Mouse (Mus musculus) left cerebral cortex, adult 2 months (tissue): ENCODE measurements around the gene Zfp955a. TPM values are rescaled to one million over a fixed set of nuclear protein-coding genes. Genes with fewer than 3 reads are reported as not detected.
A peak's percentile ranks its signal among the peaks of the same experiment; 100 is the strongest.
"Not testable (repeated sequence)": the region's sequence is repeated elsewhere in the genome, so short reads cannot be mapped to it uniquely, and the experiment has no call there.

Source experiments
- DNase-seq, 2 experiments: peaks; one replicate each; pipeline ENCODE4 v3.0.0; 2021 to 2022; ENCODE audit warnings: low spot score in 2 of 2, mixed read lengths in 1 of 2; ENCODE audit errors: extremely low spot score in 1 of 2
- H3K27ac ChIP-seq: fragments of 200-600 bp; 2 replicates; pipeline ENCODE4 v1.8.1; 2022
- H3K4me3 ChIP-seq: fragments of 200-600 bp; 2 replicates; pipeline ENCODE4 v1.8.1; 2022
- CTCF ChIP-seq: fragments of 200-600 bp; IDR thresholded peaks from 2 replicates; pipeline ENCODE4 v1.8.1; 2022; ENCODE audit warnings: antibody characterized with exemption, mild to moderate bottlenecking, moderate library complexity
- intact Hi-C: fragments of 180-260 bp; cut with DNase I; formaldehyde crosslinking; loops from one replicate; pipeline ENCODE4 v1.15.1; 2025
- long read RNA-seq, 2 experiments: library from polyadenylated mRNA; stranded (forward); transcript quantifications; one replicate each; pipeline ENCODE4 v2.0.0; 2021; ENCODE audit warnings: borderline mapping rate in 2 of 2
- total RNA-seq, 2 experiments: library from RNA; stranded (reverse); gene quantifications; 2 replicates each; pipeline ENCODE4 v1.2.3; 2021

Zfp955a gene
- 10 to 100 TPM; 11.8 to 13.6 TPM for total RNA-seq
- long read RNA-seq, experiment 1, transcript Zfp955a-201 (4 exons, 3,544 nt), result major isoform, 7 of 7 reads
- long read RNA-seq, experiment 1, partial matches to known transcripts, result 0 of 7 reads
- long read RNA-seq, experiment 1, other reads (novel, unspliced or antisense), result 0 of 7 reads
- long read RNA-seq, experiment 2, transcript Zfp955a-201 (4 exons, 3,544 nt), result major isoform, 5 of 6 reads
- long read RNA-seq, experiment 2, partial matches to known transcripts, result 0 of 6 reads
- long read RNA-seq, experiment 2, other reads (novel, unspliced or antisense), result 1 of 6 reads

GRCm38 (mm10) chr17:33254530-33255318 lies at the start of gene Zfp955a:
Gene Zfp955a, minus strand, starts transcription at chr17:33255145.
- intact Hi-C loops, DNase-seq, H3K27ac ChIP-seq: not testable (repeated sequence)
- H3K4me3 ChIP-seq, result peak within 1 kb of the TSS; percentile 40

DNA sequence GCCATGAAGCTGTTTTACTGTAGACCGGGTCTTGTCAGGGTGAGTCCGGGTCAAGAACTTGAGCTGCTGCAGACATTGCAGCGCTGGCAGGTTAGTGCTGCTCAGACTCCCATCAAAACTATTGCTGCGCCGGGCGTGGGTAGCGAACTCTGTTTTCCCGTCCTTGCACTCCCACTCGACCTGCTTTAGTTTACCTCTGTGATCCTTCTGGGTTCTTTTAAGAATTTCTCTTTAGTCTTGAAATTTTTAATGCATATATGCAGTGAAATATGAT lies 34.9 kb upstream of the Zfp955a start:
- DNase-seq, H3K27ac ChIP-seq, intact Hi-C loops, H3K4me3 ChIP-seq: not testable (repeated sequence)

DNA sequence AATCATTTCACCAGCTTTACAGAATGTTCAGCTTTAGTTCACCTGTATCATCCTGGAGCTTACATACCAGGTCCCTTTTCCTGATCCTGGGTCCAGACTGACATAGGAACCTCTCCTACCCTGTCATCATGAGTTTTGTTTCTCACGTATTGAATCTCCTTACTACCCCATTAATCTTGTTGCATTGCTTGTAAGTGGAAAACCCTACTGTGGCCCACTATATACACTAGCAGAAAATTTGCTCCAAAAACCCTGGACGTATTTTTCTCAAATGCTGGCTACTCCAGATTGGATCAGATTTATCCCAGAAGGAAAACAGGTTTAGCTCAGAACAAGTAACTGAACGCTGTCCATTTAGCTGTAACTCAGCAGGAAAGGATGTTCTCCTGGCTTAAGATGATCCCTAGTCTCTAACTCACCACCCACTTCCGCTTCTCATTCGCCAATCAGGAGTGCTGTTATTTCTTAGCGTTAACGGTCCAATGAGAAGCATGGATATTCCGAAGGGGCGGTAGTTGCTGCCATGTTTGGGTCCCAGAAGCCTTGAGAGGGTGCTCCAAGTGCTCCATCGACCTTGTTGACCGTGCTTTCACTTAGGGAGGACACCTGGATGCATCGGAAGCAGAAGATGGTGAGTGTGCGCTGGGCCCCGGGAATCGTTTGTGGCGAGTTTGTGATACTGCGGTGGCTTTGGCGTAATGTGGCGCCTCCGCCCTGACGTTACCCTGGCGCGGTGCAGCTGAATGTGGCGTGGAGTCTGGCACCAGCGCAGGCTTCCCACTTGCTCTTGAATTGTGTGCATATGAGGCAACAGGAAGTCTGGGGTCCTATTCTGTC lies 34.3 kb upstream of the Zfp955a start, which contains the start of gene Zfp955b:
Zfp955b (plus strand) TSS at position 506 of the 837 bp plus-strand sequence.
- DNase-seq, H3K27ac ChIP-seq, H3K4me3 ChIP-seq, intact Hi-C loops: not testable (repeated sequence)

- intact Hi-C loops, result no loop called here
- Histone ChIP-seq H3K4me3 (no peak overlapping the region), H3K27ac (no peak overlapping the region)
- DNase-seq, result no peak
- TF ChIP-seq CTCF, result no peak
Observed at GRCm38 (mm10) chr17:33268907-33269306, 14.0 kb upstream of the Zfp955a start.

DNA sequence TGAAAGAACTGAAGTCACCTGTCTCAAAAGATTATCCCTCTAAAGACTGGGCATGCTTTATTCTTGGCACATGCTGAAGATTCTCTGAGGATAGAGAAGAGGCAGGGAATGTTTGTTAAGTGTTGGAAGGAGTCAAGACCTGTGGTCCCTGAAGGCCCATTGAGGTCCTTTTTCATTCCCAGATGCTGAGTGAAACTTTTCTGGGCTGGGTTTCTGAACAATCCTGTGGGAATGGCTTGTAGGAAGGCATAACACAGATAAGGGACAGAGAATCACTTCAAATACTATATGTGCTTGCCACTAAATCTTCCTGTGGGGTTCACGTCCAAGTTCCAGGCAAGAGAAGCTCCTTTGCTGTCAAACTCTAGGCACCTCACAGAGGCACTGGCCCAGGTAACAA lies 9.4 kb upstream of the Zfp955a start, which contains the start of gene Olfr63:
Olfr63 (plus strand) TSS at position 301 of the 400 bp plus-strand sequence.
- Histone ChIP-seq H3K27ac (no peak within 1 kb of the TSS), H3K4me3 (no peak within 1 kb of the TSS)
- TF ChIP-seq CTCF, result no peak
- DNase-seq, result no peak
- intact Hi-C loops, result no loop called here

DNA sequence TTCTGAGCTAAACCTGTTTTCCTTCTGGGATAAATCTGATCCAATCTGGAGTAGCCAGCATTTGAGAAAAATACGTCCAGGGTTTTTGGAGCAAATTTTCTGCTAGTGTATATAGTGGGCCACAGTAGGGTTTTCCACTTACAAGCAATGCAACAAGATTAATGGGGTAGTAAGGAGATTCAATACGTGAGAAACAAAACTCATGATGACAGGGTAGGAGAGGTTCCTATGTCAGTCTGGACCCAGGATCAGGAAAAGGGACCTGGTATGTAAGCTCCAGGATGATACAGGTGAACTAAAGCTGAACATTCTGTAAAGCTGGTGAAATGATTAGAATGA lies 343 bp upstream of the Zfp955a start:
- DNase-seq, intact Hi-C loops, H3K4me3 ChIP-seq: not testable (repeated sequence)

DNA sequence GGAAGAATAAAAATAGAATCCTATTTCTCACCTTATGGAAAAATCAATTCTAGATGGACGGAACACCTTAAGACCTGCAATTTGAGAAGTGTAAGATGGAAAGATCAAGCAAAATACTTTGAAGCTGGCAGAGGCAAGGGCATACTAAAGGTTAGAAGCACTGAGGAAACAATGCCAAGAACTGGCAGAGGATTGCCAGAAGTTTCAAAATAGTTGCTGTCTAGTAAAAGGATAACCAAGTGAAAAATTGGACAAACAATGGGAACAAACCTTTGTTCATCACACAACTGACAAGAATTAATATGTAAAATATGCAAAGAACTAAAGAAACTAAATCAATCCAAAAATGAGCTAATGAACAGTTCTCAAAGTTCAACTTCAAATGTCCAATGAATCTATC lies 18.3 kb downstream of the Zfp955a start:
- H3K27ac ChIP-seq, DNase-seq, H3K4me3 ChIP-seq: not testable (repeated sequence)
- intact Hi-C loops, result loop anchor here (10.0 kb wide), 1 partner anchor 68 kb away; no protein-coding TSS in a partner anchor

More for the DNA sequence above, 343 bp upstream of the Zfp955a start:
- H3K27ac ChIP-seq, result not testable (repeated sequence)

DNA sequence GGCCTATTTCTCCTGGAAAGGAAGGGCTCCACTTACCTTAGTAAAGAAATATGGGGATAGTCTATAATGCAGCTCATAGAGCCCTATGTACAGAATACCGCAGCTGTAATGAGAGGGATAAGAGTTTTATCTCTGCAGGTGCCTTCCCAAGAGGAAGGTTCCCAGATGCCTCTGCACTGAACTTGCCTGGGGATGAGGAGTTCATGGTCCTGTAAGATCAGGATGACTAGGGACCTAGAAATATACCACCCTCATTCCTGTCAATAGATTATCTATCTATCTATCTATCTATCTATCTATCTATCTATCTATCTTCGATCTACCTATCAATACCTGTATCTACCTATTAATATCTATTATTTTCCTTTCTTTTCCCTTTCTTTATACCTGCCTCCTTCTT lies 33.4 kb downstream of the Zfp955a start, which contains the start of gene Olfr1564:
Olfr1564 (minus strand) TSS at position 101 of the 400 bp plus-strand sequence.
- Histone ChIP-seq H3K27ac (no peak within 1 kb of the TSS), H3K4me3 (no peak within 1 kb of the TSS)
- TF ChIP-seq CTCF, result no peak
- no peak for DNase-seq
- intact Hi-C loops, result no loop called here

DNA sequence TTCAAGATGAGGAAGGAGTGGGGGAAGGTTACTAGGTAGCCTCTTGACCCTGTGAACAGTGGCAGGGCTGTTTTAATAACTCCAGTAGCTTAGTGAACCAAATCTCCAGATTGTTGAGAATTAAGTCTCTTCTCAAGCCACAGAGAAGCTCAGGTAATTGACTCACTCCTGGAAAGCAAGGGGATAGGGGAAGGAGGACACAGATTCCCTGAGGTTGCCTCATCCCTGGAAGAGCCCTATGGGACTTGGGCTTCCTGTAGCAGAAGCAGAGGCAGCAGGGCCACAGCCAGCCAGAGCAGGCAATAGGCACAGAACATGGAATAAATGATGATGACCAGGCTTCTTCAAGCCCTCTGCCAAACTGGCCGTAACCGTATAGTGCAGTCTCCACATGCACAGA lies 63.9 kb downstream of the Zfp955a start, which contains the start of gene Olfr239:
Olfr239 (plus strand) TSS at position 301 of the 400 bp plus-strand sequence.
- H3K27ac ChIP-seq, intact Hi-C loops, DNase-seq, H3K4me3 ChIP-seq: not testable (repeated sequence)

Other genes starting within 250 kb of the Zfp955a start
- gene Zfp763, start 221.7 kb downstream of the Zfp955a start, total RNA-seq, result 10 to 100 TPM; 19.0 to 23.5 TPM
- gene 4921501E09Rik, start 187.1 kb downstream of the Zfp955a start, total RNA-seq, result under 1 TPM in 1 of 2 experiments, not detected in 1; 0.12 TPM
- gene Zfp563, start 165.8 kb downstream of the Zfp955a start, total RNA-seq, result 10 to 100 TPM; 19.1 to 21.6 TPM
- gene Morc2b, start 115.5 kb downstream of the Zfp955a start, total RNA-seq, result 1 to 10 TPM; 4.2 to 5.1 TPM
- not detected for gene Olfr55, start 86.7 kb downstream of the Zfp955a start, total RNA-seq
- not detected for gene Olfr239, start 63.8 kb downstream of the Zfp955a start, total RNA-seq
- gene Olfr1564, start 33.5 kb downstream of the Zfp955a start, total RNA-seq, result 1 to 10 TPM; 1.1 to 1.7 TPM
- under 1 TPM in 1 of 2 experiments, not detected in 1; 0.07 TPM for gene Olfr63, start 9.5 kb upstream of the Zfp955a start, total RNA-seq
- gene Zfp955b, start 34.4 kb upstream of the Zfp955a start, total RNA-seq, result 10 to 100 TPM; 27.9 to 35.3 TPM
- gene Zfp81, start 103.7 kb upstream of the Zfp955a start, total RNA-seq, result 10 to 100 TPM; 17.8 to 18.1 TPM
- gene Zfp101, start 139.5 kb upstream of the Zfp955a start, total RNA-seq, result 10 to 100 TPM; 13.1 to 15.1 TPM
- gene Actl9, start 177.8 kb upstream of the Zfp955a start, total RNA-seq, result not detected